Mouse (Mus musculus) embryonic stem cell, embryonic (primary cell): ENCODE results near the gene Dll1.

Source experiments
- CTCF ChIA-PET, 4 experiments: fragments of 300-600 bp in 2 of 4; fragments of 350-600 bp in 2 of 4; sonication (Branson Sonifier 250); formaldehyde crosslinking; loops; one replicate each; lab custom pipeline; 2022; ENCODE audit warnings: inconsistent platforms in 2 of 4; lab: Charles Lee
- POLR2A ChIA-PET, 4 experiments: fragments of 300-600 bp in 2 of 4; fragments of 350-600 bp in 2 of 4; sonication (Branson Sonifier 250); formaldehyde crosslinking; loops; one replicate each; lab custom pipeline; 2022; ENCODE audit warnings: antibody characterized with exemption in 4 of 4, inconsistent platforms in 1 of 4; lab: Charles Lee

Gene Dll1

GRCm38 (mm10) chr17:15381869-15382660 lies 5.4 kb upstream of the Dll1 start:
- ChIA-PET POLR2A (interaction anchor here (0.5 to 4.3 kb wide), 20 partner anchors 8 to 317 kb away, joined by 3 to 51 read pairs (median 5); partner anchors contain the start of gene Fam120b (in 3 of the 4)), CTCF (interaction anchor here in 2 of 4 experiments (1.9 to 2.8 kb wide), 2 partner anchors 316 to 317 kb away, joined by 16 read pairs; no protein-coding TSS in a partner anchor)

- ChIA-PET CTCF (interaction anchor here in 1 of 4 experiments (1.3 to 1.5 kb wide), 2 partner anchors 14 to 24 kb away, joined by 4 to 5 read pairs; partner anchors contain the start of gene Fam120b), POLR2A (interaction anchor here in 3 of 4 experiments (0.6 to 4.3 kb wide), 26 partner anchors 9 to 322 kb away, joined by 3 to 51 read pairs (median 5); partner anchors contain the start of genes Fam120b (in 3 of the 3) and Pdcd2 (in 1 of the 3))
Measured at GRCm38 (mm10) chr17:15381092-15381860, 4.6 kb upstream of the Dll1 start.

GRCm38 (mm10) chr17:15380641-15381051 lies 4.0 kb upstream of the Dll1 start:
- CTCF ChIA-PET: interaction anchor here in 1 of 4 experiments (1.3 to 1.5 kb wide), 2 partner anchors 15 to 25 kb away, joined by 4 to 5 read pairs; partner anchors contain the start of gene Fam120b

GRCm38 (mm10) chr17:15379741-15380526 lies 3.3 kb upstream of the Dll1 start:
- ChIA-PET POLR2A (interaction anchor here in 3 of 4 experiments (0.7 to 4.3 kb wide), 29 partner anchors 8 to 311 kb away, joined by 3 to 51 read pairs (median 5); partner anchors contain the start of genes Fam120b (in 3 of the 3) and Pdcd2 (in 2 of the 3)), CTCF (interaction anchor here in 1 of 4 experiments (1.3 to 1.5 kb wide), 2 partner anchors 16 to 26 kb away, joined by 4 to 5 read pairs; partner anchors contain the start of gene Fam120b)

More at GRCm38 (mm10) chr17:15380641-15381051, 4.0 kb upstream of the Dll1 start:
- POLR2A ChIA-PET: interaction anchor here in 3 of 4 experiments (0.6 to 4.3 kb wide), 31 partner anchors 9 to 321 kb away, joined by 3 to 51 read pairs (median 4); partner anchors contain the start of genes Fam120b (in 3 of the 3) and Pdcd2 (in 2 of the 3)

- ChIA-PET CTCF (interaction anchor here in 3 of 4 experiments (0.6 to 2.8 kb wide), 5 partner anchors 79 to 313 kb away, joined by 3 to 10 read pairs (median 5); no protein-coding TSS in a partner anchor), POLR2A (interaction anchor here in 3 of 4 experiments (0.6 to 5.8 kb wide), 14 partner anchors 12 to 312 kb away, joined by 3 to 78 read pairs (median 6); partner anchors contain the start of gene Fam120b (in 2 of the 3))
Measured at GRCm38 (mm10) chr17:15378413-15379109, 1.9 kb upstream of the Dll1 start.

- ChIA-PET CTCF (interaction anchor here in 2 of 4 experiments (0.9 to 2.8 kb wide), 4 partner anchors 95 to 313 kb away, joined by 3 to 10 read pairs (median 4); no protein-coding TSS in a partner anchor), POLR2A (interaction anchor here in 3 of 4 experiments (0.5 to 5.8 kb wide), 25 partner anchors 8 to 311 kb away, joined by 3 to 78 read pairs (median 8); partner anchors contain the start of genes Fam120b (in 2 of the 3), Psmb1 (in 1 of the 3) and Tbp (in 1 of the 3))
Measured at GRCm38 (mm10) chr17:15377901-15378300, 1.2 kb upstream of the Dll1 start.

- ChIA-PET POLR2A (interaction anchor here (0.6 to 5.8 kb wide), 64 partner anchors 9 to 426 kb away, joined by 3 to 78 read pairs (median 4); partner anchors contain the start of genes Fam120b (in 3 of the 4), Pdcd2 (in 1 of the 4), Prdm9 (in 1 of the 4) and Psmb1 (in 1 of the 4)), CTCF (interaction anchor here in 1 of 4 experiments (0.6 kb wide), 1 partner anchor 216 kb away, joined by 3 read pairs; no protein-coding TSS in a partner anchor)
Measured at GRCm38 (mm10) chr17:15375701-15376493, 775 bp downstream of the Dll1 start.

- CTCF ChIA-PET: interaction anchor here in 1 of 4 experiments (1.1 kb wide), 1 partner anchor 309 kb away, joined by 3 read pairs; no protein-coding TSS in a partner anchor
- POLR2A ChIA-PET: interaction anchor here in 3 of 4 experiments (0.6 to 5.8 kb wide), 44 partner anchors 9 to 557 kb away, joined by 3 to 78 read pairs (median 4); partner anchors contain the start of genes Fam120b (in 2 of the 3), Prdm9 (in 1 of the 3), Psmb1 (in 1 of the 3) and Tbp (in 1 of the 3)
Measured at GRCm38 (mm10) chr17:15375224-15375623, 1.4 kb downstream of the Dll1 start.

- POLR2A ChIA-PET: interaction anchor here in 3 of 4 experiments (0.6 to 5.8 kb wide), 31 partner anchors 8 to 557 kb away, joined by 3 to 78 read pairs (median 5); partner anchors contain the start of genes Fam120b (in 2 of the 3) and Prdm9 (in 1 of the 3)
- CTCF ChIA-PET: interaction anchor here in 1 of 4 experiments (1.1 kb wide), 1 partner anchor 308 kb away, joined by 3 read pairs; no protein-coding TSS in a partner anchor
Measured at GRCm38 (mm10) chr17:15374321-15375141, 2.1 kb downstream of the Dll1 start.

- POLR2A ChIA-PET: interaction anchor here in 3 of 4 experiments (0.7 to 5.8 kb wide), 10 partner anchors 7 to 625 kb away, joined by 3 to 71 read pairs (median 4); partner anchors contain the start of gene Fam120b (in 1 of the 3)
Measured at GRCm38 (mm10) chr17:15372931-15373652, 3.6 kb downstream of the Dll1 start.

GRCm38 (mm10) chr17:15371967-15372835 lies 4.5 kb downstream of the Dll1 start:
- ChIA-PET CTCF (no interaction called here), POLR2A (interaction anchor here in 3 of 4 experiments (0.5 to 3.6 kb wide), 13 partner anchors 8 to 624 kb away, joined by 3 to 16 read pairs (median 3); partner anchors contain the start of gene Fam120b (in 2 of the 3))

More at GRCm38 (mm10) chr17:15372931-15373652, 3.6 kb downstream of the Dll1 start:
- CTCF ChIA-PET: no interaction called here

GRCm38 (mm10) chr17:15370401-15370800 lies 6.3 kb downstream of the Dll1 start:
- ChIA-PET POLR2A (interaction anchor here in 2 of 4 experiments (0.8 to 3.6 kb wide), 5 partner anchors 10 to 219 kb away, joined by 3 to 16 read pairs (median 4); partner anchors contain the start of gene Fam120b (in 1 of the 2)), CTCF (no interaction called here)
